Mouse (Mus musculus) heart, embryonic 14.5 days (tissue): ENCODE measurements around the gene Sh2b1. TPM values are rescaled to one million over a fixed set of nuclear protein-coding genes. Genes with fewer than 3 reads are reported as not detected.

Experiments
- ATAC-seq: fragments of 200-750 bp; cut with Nextera tagmentation; 2 replicates; pipeline ENCODE4 v1.8.0; 2017; ENCODE audit warnings: low read depth, moderate TSS enrichment; ENCODE audit not compliant: insufficient number of reproducible peaks, insufficient read depth, low FRiP score
- H3K27ac ChIP-seq, 2 experiments: fragments of 200-500 bp in 1 of 2; fragments of 300-500 bp in 1 of 2; sonication (generic) in 1 of 2; replicated peaks in 1 of 2; 2 replicates each; pipeline ENCODE4 v1.5.1; 2012 to 2014; ENCODE audit warnings: low read depth in 2 of 2, low read length in 2 of 2, control low read depth in 1 of 2, mild to moderate bottlenecking in 1 of 2, mixed read lengths in 1 of 2; ENCODE audit not compliant: control insufficient read depth in 1 of 2, insufficient read depth in 1 of 2
- H3K27me3 ChIP-seq: fragments of 300-500 bp; sonication (generic); 2 replicates; pipeline ENCODE4 v1.6.1; 2014; ENCODE audit warnings: mild to moderate bottlenecking, low read length, control low read depth; ENCODE audit not compliant: control insufficient read depth, insufficient read depth
- H3K36me3 ChIP-seq: fragments of 300-500 bp; sonication (generic); 2 replicates; pipeline ENCODE4 v1.6.1; 2014; ENCODE audit warnings: mild to moderate bottlenecking, control low read depth, low read length, mixed read lengths; ENCODE audit not compliant: control insufficient read depth, insufficient read depth
- H3K4me1 ChIP-seq, 2 experiments: fragments of 200-500 bp in 1 of 2; fragments of 300-500 bp in 1 of 2; sonication (generic) in 1 of 2; 2 replicates each; pipeline ENCODE4 v1.6.1; 2012 to 2014; ENCODE audit warnings: low read length in 2 of 2, control low read depth in 1 of 2, mixed read lengths in 1 of 2; ENCODE audit not compliant: control insufficient read depth in 2 of 2, insufficient read depth in 2 of 2
- H3K4me2 ChIP-seq: fragments of 300-500 bp; sonication (generic); 2 replicates; pipeline ENCODE4 v1.6.1; 2014; ENCODE audit warnings: mild to moderate bottlenecking, low read length
- H3K4me3 ChIP-seq, 2 experiments: fragments of 200-500 bp in 1 of 2; fragments of 300-500 bp in 1 of 2; sonication (generic) in 1 of 2; 2 replicates each; pipeline ENCODE4 v1.5.1; 2012 to 2014; ENCODE audit warnings: low read length in 2 of 2, mild to moderate bottlenecking in 2 of 2, control low read depth in 1 of 2, low read depth in 1 of 2, moderate library complexity in 1 of 2; ENCODE audit not compliant: control insufficient read depth in 1 of 2, insufficient read depth in 1 of 2
- H3K9ac ChIP-seq: fragments of 300-500 bp; sonication (generic); 2 replicates; pipeline ENCODE4 v1.6.1; 2014; ENCODE audit warnings: mild to moderate bottlenecking, low read length
- H3K9me3 ChIP-seq: fragments of 300-500 bp; sonication (generic); 2 replicates; pipeline ENCODE4 v1.6.1; 2016; ENCODE audit warnings: low read length, control low read depth; ENCODE audit not compliant: control insufficient read depth
- whole genome bisulfite sequencing: fragments of 180-500 bp; shearing (Covaris S2); extraction: QIAGEN DNeasy Blood & Tissue Kit; methylation state at CpG from one replicate; pipeline ENCODE4 v1.1.7; 2014; 5-methylcytosine and 5-hydroxymethylcytosine counted together
- polyA plus RNA-seq: library from polyadenylated mRNA; unstranded; fragments of >200 nt; fragmentation: Nextera tagmentation; extraction: Ambion mirVana; gene quantifications from 2 replicates; pipeline ENCODE4 v1.2.1, GENCODE M21; 2014

Sh2b1 gene
- polyA plus RNA-seq, 1 experiment from 2014 or later = 39.0 TPM

- H3K4me1 ChIP-seq = peaks cover 10 to 11% of the 10 kb centered on the region in 2 experiments
- ATAC-seq = no peak
- no peaks in the 10 kb centered on the region for H3K9me3 ChIP-seq
- no peaks in the 10 kb centered on the region for H3K27me3 ChIP-seq
- H3K4me2 ChIP-seq = no peak overlapping the region
- H3K9ac ChIP-seq = no peak overlapping the region
- H3K4me3 ChIP-seq = no peak overlapping the region
- H3K27ac ChIP-seq = no peak overlapping the region
- 77% methylated on average over 2 of the region's 2 CpGs for WGBS
- H3K36me3 ChIP-seq = no peaks in the 10 kb centered on the region
Observed at GRCm38 (mm10) chr7:126455242-126455641, 20.0 kb downstream of the Sh2b1 start.

- whole genome bisulfite sequencing = 73% methylated on average over 7 of the region's 7 CpGs
- Histone ChIP-seq H3K27me3 (no peaks in the 10 kb centered on the region), H3K4me3 (no peak overlapping the region), H3K4me2 (no peak overlapping the region), H3K4me1 (peaks cover 6 to 8% of the 10 kb centered on the region in 2 experiments), H3K36me3 (no peaks in the 10 kb centered on the region), H3K9me3 (no peaks in the 10 kb centered on the region), H3K9ac (no peak overlapping the region; the same call in 1 of the 2 replicates), H3K27ac (no peak overlapping the region)
- no peak for ATAC-seq
Observed at GRCm38 (mm10) chr7:126453861-126454260, 21.4 kb downstream of the Sh2b1 start.

GRCm38 (mm10) chr7:126452244-126452643, 23.0 kb downstream of the Sh2b1 start:
- WGBS = 84% methylated on average over 3 of the region's 3 CpGs
- no peak overlapping the region for H3K27ac ChIP-seq

GRCm38 (mm10) chr7:126450641-126451040, 24.6 kb downstream of the Sh2b1 start:
- Histone ChIP-seq H3K4me3 (no peak overlapping the region), H3K9me3 (no peaks in the 10 kb centered on the region), H3K36me3 (peaks cover 20% of the 10 kb centered on the region), H3K4me2 (no peak overlapping the region), H3K4me1 (no peaks in the 10 kb centered on the region), H3K27me3 (no peaks in the 10 kb centered on the region), H3K27ac (no peak overlapping the region), H3K9ac (no peak overlapping the region)
- 91% methylated on average over 6 of the region's 6 CpGs for WGBS
- ATAC-seq = no peak

More at GRCm38 (mm10) chr7:126452244-126452643, 23.0 kb downstream of the Sh2b1 start:
- Histone ChIP-seq H3K4me2 (no peak overlapping the region), H3K9me3 (no peaks in the 10 kb centered on the region), H3K9ac (no peak overlapping the region), H3K36me3 (peaks cover 6% of the 10 kb centered on the region; the same call in 1 of the 2 replicates), H3K4me3 (no peak overlapping the region), H3K4me1 (no peaks in the 10 kb centered on the region), H3K27me3 (no peaks in the 10 kb centered on the region)
- no peak for ATAC-seq

- H3K4me3 ChIP-seq = no peak overlapping the region
- no peak overlapping the region for H3K4me2 ChIP-seq
- H3K9me3 ChIP-seq = no peaks in the 10 kb centered on the region
- no peak overlapping the region for H3K9ac ChIP-seq
- H3K27ac ChIP-seq = no peak overlapping the region
- H3K36me3 ChIP-seq = peaks cover 27% of the 10 kb centered on the region
- no peaks in the 10 kb centered on the region for H3K4me1 ChIP-seq
- no peaks in the 10 kb centered on the region for H3K27me3 ChIP-seq
- 86% methylated on average over 18 of the region's 18 CpGs for WGBS
- no peak for ATAC-seq
Observed at GRCm38 (mm10) chr7:126449991-126450390, 25.2 kb downstream of the Sh2b1 start.

- H3K4me1 ChIP-seq = no peaks in the 10 kb centered on the region
- no peak overlapping the region for H3K4me3 ChIP-seq
- no peak for ATAC-seq
- H3K27ac ChIP-seq = no peak overlapping the region
- no peaks in the 10 kb centered on the region for H3K27me3 ChIP-seq
- peaks cover 38% of the 10 kb centered on the region for H3K36me3 ChIP-seq
- no peaks in the 10 kb centered on the region for H3K9me3 ChIP-seq
- H3K9ac ChIP-seq = no peak overlapping the region
- H3K4me2 ChIP-seq = no peak overlapping the region
- WGBS = 87% methylated on average over 19 of the region's 19 CpGs
Observed at GRCm38 (mm10) chr7:126448481-126448880, 26.7 kb downstream of the Sh2b1 start.

GRCm38 (mm10) chr7:126446217-126446616, 29.0 kb downstream of the Sh2b1 start:
- no peak for ATAC-seq
- WGBS = 83% methylated on average over 17 of the region's 21 CpGs
- no peaks in the 10 kb centered on the region for H3K9me3 ChIP-seq
- no peak overlapping the region for H3K27ac ChIP-seq
- no peaks in the 10 kb centered on the region for H3K27me3 ChIP-seq
- H3K4me1 ChIP-seq = no peaks in the 10 kb centered on the region
- H3K4me2 ChIP-seq = no peak overlapping the region
- H3K36me3 ChIP-seq = peaks cover 53% of the 10 kb centered on the region
- H3K4me3 ChIP-seq = no peak overlapping the region
- H3K9ac ChIP-seq = no peak overlapping the region

- Histone ChIP-seq H3K27ac (no peak overlapping the region), H3K27me3 (no peaks in the 10 kb centered on the region), H3K9me3 (no peaks in the 10 kb centered on the region), H3K9ac (no peak overlapping the region), H3K4me2 (no peak overlapping the region), H3K4me3 (no peak overlapping the region), H3K36me3 (peaks cover 56% of the 10 kb centered on the region), H3K4me1 (no peaks in the 10 kb centered on the region)
- WGBS = 89% methylated on average over 15 of the region's 15 CpGs
- ATAC-seq = no peak
Observed at GRCm38 (mm10) chr7:126445104-126445815, 30.0 kb downstream of the Sh2b1 start.
